Mouse (Mus musculus) small intestine, adult 2 months (tissue): ENCODE measurements around the gene Nsfl1c.

Source experiments
- CTCF ChIP-seq: fragments of 200-500 bp; IDR thresholded peaks from 2 replicates; pipeline ENCODE4 v1.5.1; 2012; ENCODE audit warnings: low read depth, mild to moderate bottlenecking, control low read depth, inconsistent platforms, low read length, moderate library complexity, mixed read lengths; ENCODE audit not compliant: insufficient replicate concordance, insufficient read length; ENCODE audit errors: extremely low read depth
- POLR2A ChIP-seq: fragments of 200-500 bp; IDR thresholded peaks from 2 replicates; pipeline ENCODE4 v1.6.1; 2012; ENCODE audit warnings: low read depth, mild to moderate bottlenecking, control low read depth, inconsistent platforms, low read length, moderate library complexity

DNA sequence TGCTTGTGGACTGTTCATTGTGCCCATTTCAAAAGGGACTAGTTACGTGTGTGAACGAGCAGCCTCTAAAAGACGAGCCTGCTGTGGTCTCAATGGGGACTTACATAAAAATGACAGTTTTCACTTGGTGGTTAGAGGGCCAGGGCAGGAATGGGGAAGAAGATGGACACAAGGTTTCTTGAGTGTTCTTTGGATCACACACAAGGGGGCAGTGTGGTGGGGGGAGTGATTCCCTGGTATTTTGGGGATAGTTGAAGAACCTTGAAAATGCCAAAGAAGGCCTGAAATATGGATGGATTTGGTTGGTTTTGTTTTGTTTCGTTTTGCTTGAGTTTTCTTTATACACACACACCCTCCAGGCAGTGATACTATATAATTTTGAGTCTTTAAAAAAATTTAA, 10.2 kb downstream of the Nsfl1c start:
- TF ChIP-seq POLR2A (no peak), CTCF (no peak)
